Mouse (Mus musculus) heart, postnatal 0 days (tissue): ENCODE measurements around the gene Snx13.

Experiments
- CTCF ChIP-seq: IDR thresholded peaks from 2 replicates; pipeline ENCODE4 v1.5.1; 2016; ENCODE audit warnings: antibody characterized with exemption, control low read depth, low read depth
- EP300 ChIP-seq: IDR thresholded peaks from 2 replicates; pipeline ENCODE4 v1.6.1; 2016; ENCODE audit warnings: antibody characterized with exemption, low read depth

DNA sequence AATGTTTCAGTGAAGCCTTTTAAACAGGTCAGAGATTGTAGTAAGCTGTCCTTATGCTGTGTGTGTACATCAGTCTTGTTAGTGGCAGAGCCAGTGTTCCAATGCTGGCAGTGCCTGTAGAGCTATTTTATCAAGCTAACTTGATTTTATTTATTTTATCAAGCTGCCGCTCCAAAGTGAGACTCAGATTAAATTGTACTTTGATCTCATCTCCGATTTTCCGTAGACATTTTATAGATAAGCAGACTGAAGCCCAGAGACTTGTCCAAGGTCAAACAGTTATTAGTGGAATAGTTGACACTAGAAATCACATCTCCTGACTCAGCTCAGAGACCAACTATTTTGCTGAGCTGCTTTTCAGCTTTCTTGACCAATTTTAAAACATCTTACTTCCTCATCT lies 1.9 kb downstream of the Snx13 start:
- TF ChIP-seq CTCF (no peak), EP300 (no peak)
